Mouse (Mus musculus) liver, adult 2 months (tissue): ENCODE measurements around the gene Tmbim1.

Source experiments
- CTCF ChIP-seq: fragments of 200-500 bp; IDR thresholded peaks from 2 replicates; pipeline ENCODE4 v1.5.1; 2011; ENCODE audit warnings: low read depth, low read length, control low read depth
- POLR2A ChIP-seq: fragments of 200-500 bp; IDR thresholded peaks from 2 replicates; pipeline ENCODE4 v1.6.1; 2011; ENCODE audit warnings: low read length, control low read depth; ENCODE audit not compliant: insufficient read depth; ENCODE audit errors: extremely low read depth

DNA sequence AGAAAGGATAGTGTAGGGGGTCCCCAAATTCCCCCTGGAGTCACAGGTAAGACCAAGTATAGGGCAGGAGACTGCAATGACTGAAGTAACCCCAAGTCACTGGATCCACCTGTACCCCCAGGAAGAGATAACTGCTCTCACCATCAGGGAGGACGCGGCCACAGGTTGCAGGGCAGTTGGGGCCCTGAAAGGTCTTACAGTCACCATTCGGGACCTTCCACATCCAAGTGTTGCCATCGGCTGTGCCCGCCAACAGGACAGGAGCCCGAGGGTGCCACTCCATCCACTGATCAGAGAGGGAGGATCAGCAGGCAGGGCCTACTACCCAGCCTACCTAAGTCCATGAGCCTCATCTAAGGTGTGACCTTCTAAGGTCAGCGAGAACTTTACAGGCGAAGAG is 23.5 kb downstream of the Tmbim1 start:
- TF ChIP-seq CTCF = no peak
- TF ChIP-seq POLR2A = no peak
